Mouse (Mus musculus) thymus, adult 2 months (tissue): Measurements from ENCODE around the gene Acot7.

Experiments used
- CTCF ChIP-seq: fragments of 200-500 bp; IDR thresholded peaks from 2 replicates; pipeline ENCODE4 v1.5.1; 2012; ENCODE audit warnings: mild to moderate bottlenecking, control low read depth, low read length, moderate library complexity, borderline replicate concordance; ENCODE audit not compliant: control insufficient read depth, poor library complexity, insufficient read depth; ENCODE audit errors: extremely low read depth
- POLR2A ChIP-seq: fragments of 200-500 bp; IDR thresholded peaks from 2 replicates; pipeline ENCODE4 v1.6.1; 2012; ENCODE audit warnings: mild to moderate bottlenecking, low read length, control low read depth, moderate library complexity; ENCODE audit not compliant: control insufficient read depth, poor library complexity, insufficient read depth; ENCODE audit errors: extremely low read depth

- TF ChIP-seq CTCF (no peak), POLR2A (no peak)
Measured at GRCm38 (mm10) chr4:152129395-152129930, 48.5 kb upstream of the Acot7 start.
